Mouse (Mus musculus) midbrain, embryonic 16.5 days (tissue): ENCODE results near the gene Pls1. TPM values are rescaled to one million over a fixed set of nuclear protein-coding genes. Genes with fewer than 3 reads are reported as not detected.

Source experiments
- ATAC-seq: fragments of 200-750 bp; cut with Nextera tagmentation; 2 replicates; pipeline ENCODE4 v1.8.0; 2017; ENCODE audit warnings: moderate TSS enrichment
- H3K27ac ChIP-seq: fragments of 300-500 bp; sonication (generic); 2 replicates; pipeline ENCODE4 v1.5.1; 2014; ENCODE audit warnings: mild to moderate bottlenecking, low read length, mixed read lengths
- H3K27me3 ChIP-seq: fragments of 300-500 bp; sonication (generic); 2 replicates; pipeline ENCODE4 v1.6.1; 2014; ENCODE audit warnings: low read depth, low read length, mixed read lengths; ENCODE audit not compliant: control insufficient read depth, insufficient read depth
- H3K36me3 ChIP-seq: fragments of 300-500 bp; sonication (generic); 2 replicates; pipeline ENCODE4 v1.6.1; 2014; ENCODE audit warnings: mild to moderate bottlenecking, low read length, moderate library complexity, mixed read lengths; ENCODE audit not compliant: control insufficient read depth, insufficient read depth
- H3K4me1 ChIP-seq: fragments of 300-500 bp; sonication (generic); 2 replicates; pipeline ENCODE4 v1.6.1; 2014; ENCODE audit warnings: mild to moderate bottlenecking, low read length, mixed read lengths; ENCODE audit not compliant: control insufficient read depth, insufficient read depth
- H3K4me2 ChIP-seq: fragments of 300-500 bp; sonication (generic); 2 replicates; pipeline ENCODE4 v1.6.1; 2014; ENCODE audit warnings: mild to moderate bottlenecking, low read length, mixed read lengths
- H3K4me3 ChIP-seq: fragments of 300-500 bp; sonication (generic); 2 replicates; pipeline ENCODE4 v1.5.1; 2014; ENCODE audit warnings: low read depth, mild to moderate bottlenecking, low read length, moderate library complexity, mixed read lengths
- H3K9ac ChIP-seq: fragments of 300-500 bp; sonication (generic); 2 replicates; pipeline ENCODE4 v1.6.1; 2014; ENCODE audit warnings: low read depth, low read length, mixed read lengths
- H3K9me3 ChIP-seq: fragments of 300-500 bp; sonication (generic); replicated peaks from 2 replicates; pipeline ENCODE4 v1.6.1; 2014; ENCODE audit warnings: mild to moderate bottlenecking, low read length, mixed read lengths; ENCODE audit not compliant: control insufficient read depth, poor library complexity, severe bottlenecking
- WGBS: fragments of 180-500 bp; shearing (Covaris S2); extraction: QIAGEN DNeasy Blood & Tissue Kit; methylation state at CpG from one replicate; pipeline ENCODE4 v1.1.7; 2014; 5-methylcytosine and 5-hydroxymethylcytosine counted together
- polyA plus RNA-seq: library from polyadenylated mRNA; unstranded; fragments of >200 nt; fragmentation: Nextera tagmentation; extraction: Ambion mirVana; gene quantifications from 2 replicates; pipeline ENCODE4 v1.2.1, GENCODE M21; 2015

Pls1 gene
- polyA plus RNA-seq, 1 experiment from 2014 or later, result 2.9 TPM

- H3K9ac ChIP-seq, result peak overlapping the region; percentile 96; the same call in 1 of the 2 replicates
- H3K36me3 ChIP-seq, result no peaks in the 10 kb centered on the region
- 38% methylated on average over 9 of the region's 9 CpGs for WGBS
- peaks cover 16% of the 10 kb centered on the region for H3K4me1 ChIP-seq
- H3K9me3 ChIP-seq, result no peaks in the 10 kb centered on the region
- no peak overlapping the region for H3K27ac ChIP-seq
- no peaks in the 10 kb centered on the region; the same call in 1 of the 2 replicates for H3K27me3 ChIP-seq
- peak overlapping the region; percentile 97 for H3K4me3 ChIP-seq
- H3K4me2 ChIP-seq, result peak overlapping the region; percentile 86
- no peak for ATAC-seq
Measured at GRCm38 (mm10) chr9:95750746-95751145, 94.4 kb downstream of the Pls1 start.

- H3K4me1 ChIP-seq, result peaks cover 16% of the 10 kb centered on the region
- peak within 1 kb of the TSS; percentile 97 for H3K4me3 ChIP-seq
- peak within 1 kb of the TSS; percentile 68 for H3K27ac ChIP-seq
- peak within 1 kb of the TSS; percentile 96 for H3K9ac ChIP-seq
- no peaks in the 10 kb centered on the region for H3K9me3 ChIP-seq
- no peaks in the 10 kb centered on the region for H3K36me3 ChIP-seq
- no peaks in the 10 kb centered on the region; the same call in 1 of the 2 replicates for H3K27me3 ChIP-seq
- peak within 1 kb of the TSS; percentile 86 for H3K4me2 ChIP-seq
- under 1% methylated on average over 41 of the region's 56 CpGs for WGBS
- ATAC-seq, result peak; percentile 98
Measured at GRCm38 (mm10) chr9:95750037-95750511, 95.0 kb downstream of the Pls1 start, which contains the start of gene Trpc1. Gene Trpc1, minus strand, starts transcription at chr9:95750375.

GRCm38 (mm10) chr9:95749461-95749928 is 95.6 kb downstream of the Pls1 start:
- Histone ChIP-seq H3K9me3 (no peaks in the 10 kb centered on the region), H3K27me3 (no peaks in the 10 kb centered on the region; the same call in 1 of the 2 replicates), H3K9ac (peak overlapping the region; percentile 96), H3K4me3 (peak overlapping the region; percentile 97), H3K27ac (peak overlapping the region; percentile 68), H3K4me2 (peak overlapping the region; percentile 86), H3K4me1 (peaks cover 16% of the 10 kb centered on the region), H3K36me3 (no peaks in the 10 kb centered on the region)
- peak; percentile 80 for ATAC-seq
- WGBS, result under 1% methylated on average over 29 of the region's 34 CpGs

GRCm38 (mm10) chr9:95747298-95747697 is 97.8 kb downstream of the Pls1 start:
- Histone ChIP-seq H3K9ac (no peak overlapping the region), H3K4me3 (no peak overlapping the region), H3K4me2 (no peak overlapping the region), H3K9me3 (no peaks in the 10 kb centered on the region), H3K27ac (no peak overlapping the region), H3K36me3 (no peaks in the 10 kb centered on the region), H3K27me3 (no peaks in the 10 kb centered on the region; the same call in 1 of the 2 replicates), H3K4me1 (peaks cover 16% of the 10 kb centered on the region)
- ATAC-seq, result no peak
- 91% methylated on average over 5 of the region's 5 CpGs for WGBS

GRCm38 (mm10) chr9:95744845-95745613 is 100.1 kb downstream of the Pls1 start:
- no peak overlapping the region for H3K4me2 ChIP-seq
- no peak for ATAC-seq
- WGBS, result 77% methylated on average over 7 of the region's 7 CpGs

GRCm38 (mm10) chr9:95736238-95736637 is 108.9 kb downstream of the Pls1 start:
- no peak for ATAC-seq
- H3K27ac ChIP-seq, result no peak overlapping the region
- H3K4me3 ChIP-seq, result no peak overlapping the region
- H3K27me3 ChIP-seq, result no peaks in the 10 kb centered on the region
- no peaks in the 10 kb centered on the region for H3K4me1 ChIP-seq
- H3K9me3 ChIP-seq, result no peaks in the 10 kb centered on the region
- no peak overlapping the region for H3K9ac ChIP-seq
- no peak overlapping the region for H3K4me2 ChIP-seq
- peaks cover 2% of the 10 kb centered on the region for H3K36me3 ChIP-seq

More at GRCm38 (mm10) chr9:95744845-95745613, 100.1 kb downstream of the Pls1 start:
- Histone ChIP-seq H3K4me1 (peaks cover 16% of the 10 kb centered on the region), H3K9me3 (no peaks in the 10 kb centered on the region), H3K27ac (no peak overlapping the region), H3K9ac (no peak overlapping the region), H3K36me3 (no peaks in the 10 kb centered on the region), H3K4me3 (no peak overlapping the region), H3K27me3 (no peaks in the 10 kb centered on the region)

- no peaks in the 10 kb centered on the region for H3K27me3 ChIP-seq
Measured at GRCm38 (mm10) chr9:95712574-95712973, 132.5 kb downstream of the Pls1 start.

GRCm38 (mm10) chr9:95708943-95709342 is 136.2 kb downstream of the Pls1 start:
- Histone ChIP-seq H3K4me1 (no peaks in the 10 kb centered on the region), H3K9me3 (no peaks in the 10 kb centered on the region), H3K4me2 (no peak overlapping the region), H3K36me3 (peaks cover 16% of the 10 kb centered on the region), H3K9ac (no peak overlapping the region), H3K4me3 (no peak overlapping the region), H3K27ac (no peak overlapping the region), H3K27me3 (no peaks in the 10 kb centered on the region)
- ATAC-seq, result no peak

More at GRCm38 (mm10) chr9:95712574-95712973, 132.5 kb downstream of the Pls1 start:
- Histone ChIP-seq H3K4me1 (no peaks in the 10 kb centered on the region), H3K9me3 (no peaks in the 10 kb centered on the region), H3K9ac (no peak overlapping the region), H3K4me2 (no peak overlapping the region), H3K27ac (no peak overlapping the region), H3K36me3 (peaks cover 15% of the 10 kb centered on the region), H3K4me3 (no peak overlapping the region)
- WGBS, result 31% methylated on average over 8 of the region's 8 CpGs
- no peak for ATAC-seq

GRCm38 (mm10) chr9:95705371-95705770 is 139.7 kb downstream of the Pls1 start:
- ATAC-seq, result no peak
- no peak overlapping the region for H3K9ac ChIP-seq
- H3K4me2 ChIP-seq, result no peak overlapping the region
- H3K4me3 ChIP-seq, result no peak overlapping the region
- H3K9me3 ChIP-seq, result no peaks in the 10 kb centered on the region
- H3K36me3 ChIP-seq, result peaks cover 16% of the 10 kb centered on the region
- H3K4me1 ChIP-seq, result no peaks in the 10 kb centered on the region
- no peaks in the 10 kb centered on the region for H3K27me3 ChIP-seq
- H3K27ac ChIP-seq, result no peak overlapping the region
- WGBS, result 90% methylated on average over 5 of the region's 5 CpGs
